Mouse (Mus musculus): ENCODE measurements around the gene Crybb1.

- TF ChIP-seq CTCF (IDR thresholded peaks at IDR 0.05; ENCODE audit: low read depth) (no peak), EP300 (optimal IDR thresholded peaks at IDR 0.05) (no peak)
These were observed 60.9 kb downstream of the Crybb1 start for GRCm38 (mm10) chr5:112316468-112316867.
